Mouse (Mus musculus) monocyte, adult 2 months (primary cell): ENCODE measurements around the gene Foxf1.
A peak's percentile ranks its signal among the peaks of the same experiment; 100 is the strongest.

ENCODE experiments used
- DNase-seq, 2 experiments: peaks; one replicate each; pipeline ENCODE4 v3.0.0; 2022; ENCODE audit warnings: low spot score in 2 of 2, low read depth in 1 of 2

Gene Foxf1

DNA sequence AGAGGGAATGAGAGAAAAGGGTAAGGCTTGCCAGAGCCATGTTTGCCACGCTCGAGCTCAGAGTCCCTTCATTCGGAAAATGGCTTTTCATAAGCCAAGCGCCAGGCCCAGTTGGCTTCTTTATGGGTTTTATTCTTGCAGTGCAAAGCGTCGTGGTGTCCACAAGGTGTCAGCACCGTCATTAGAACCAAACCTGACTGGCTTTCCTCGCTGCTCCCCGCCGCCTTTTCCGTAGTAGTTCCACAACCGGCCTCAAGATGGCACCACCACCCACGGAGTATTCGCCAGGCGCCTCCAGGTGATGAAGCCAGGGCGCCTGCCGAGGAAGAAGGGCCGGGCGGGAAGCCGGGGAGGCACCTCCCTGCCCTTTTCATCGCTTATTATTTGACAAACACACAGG is 29.1 kb downstream of the Foxf1 start:
- peak; percentile 80 to 90 for DNase-seq

GRCm38 (mm10) chr8:121115136-121115535 is 30.9 kb downstream of the Foxf1 start:
- DNase-seq = no peak

- DNase-seq = no peak
Measured at GRCm38 (mm10) chr8:121115948-121116347, 31.8 kb downstream of the Foxf1 start, which contains the start of gene Foxc2. TSS of gene Foxc2 (plus strand) at chr8:121116171.

- no peak for DNase-seq
Measured at GRCm38 (mm10) chr8:121116591-121117185, 32.5 kb downstream of the Foxf1 start.

- no peak for DNase-seq
Measured at GRCm38 (mm10) chr8:121117186-121117651, 33.0 kb downstream of the Foxf1 start.

GRCm38 (mm10) chr8:121117906-121118305 is 33.7 kb downstream of the Foxf1 start:
- no peak for DNase-seq

- DNase-seq = no peak
Measured at GRCm38 (mm10) chr8:121118634-121119420, 34.6 kb downstream of the Foxf1 start.

DNA sequence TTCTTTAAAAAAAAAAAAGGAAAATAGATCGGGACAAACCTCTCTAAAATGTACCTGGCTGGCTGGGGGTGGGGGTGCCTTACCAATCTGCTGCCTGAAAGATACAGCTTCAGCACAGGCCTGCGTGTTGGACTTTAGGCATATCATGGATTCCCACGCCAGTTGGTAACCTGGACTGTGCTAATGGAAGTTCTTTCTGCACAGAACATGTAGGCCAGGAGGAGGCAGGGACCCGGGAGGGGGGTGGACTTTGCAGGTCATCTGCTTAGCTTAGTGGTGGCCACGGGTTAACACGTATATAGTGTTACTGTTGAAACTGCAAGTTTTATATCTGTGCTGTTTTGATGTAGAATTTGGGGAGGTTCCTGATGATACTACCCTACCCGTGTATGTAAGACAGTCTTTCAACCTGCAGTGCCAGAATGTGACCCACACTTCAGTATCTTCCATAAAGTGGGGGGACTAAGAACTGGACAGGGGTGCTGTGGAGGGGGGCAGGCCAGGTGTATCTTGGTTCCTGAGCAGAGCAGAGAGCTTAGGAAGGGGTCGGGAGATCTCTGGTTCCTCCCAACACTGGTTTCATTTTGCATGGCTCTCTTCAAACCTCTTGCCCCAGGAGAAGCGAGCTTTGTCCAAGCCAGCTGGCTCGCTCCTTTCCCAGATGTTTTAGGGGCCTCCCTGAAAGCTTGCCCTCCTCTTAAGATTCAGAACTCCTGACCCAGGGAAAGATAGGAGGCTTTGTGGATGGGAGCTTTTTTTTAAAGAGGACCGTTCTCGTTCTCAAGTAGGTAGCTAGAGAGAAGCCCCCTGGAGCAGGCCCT is 35.7 kb downstream of the Foxf1 start:
- DNase-seq = no peak

- DNase-seq = no peak
Measured at GRCm38 (mm10) chr8:121120456-121121419, 36.6 kb downstream of the Foxf1 start.

GRCm38 (mm10) chr8:121121704-121122103 is 37.5 kb downstream of the Foxf1 start:
- no peak for DNase-seq

DNA sequence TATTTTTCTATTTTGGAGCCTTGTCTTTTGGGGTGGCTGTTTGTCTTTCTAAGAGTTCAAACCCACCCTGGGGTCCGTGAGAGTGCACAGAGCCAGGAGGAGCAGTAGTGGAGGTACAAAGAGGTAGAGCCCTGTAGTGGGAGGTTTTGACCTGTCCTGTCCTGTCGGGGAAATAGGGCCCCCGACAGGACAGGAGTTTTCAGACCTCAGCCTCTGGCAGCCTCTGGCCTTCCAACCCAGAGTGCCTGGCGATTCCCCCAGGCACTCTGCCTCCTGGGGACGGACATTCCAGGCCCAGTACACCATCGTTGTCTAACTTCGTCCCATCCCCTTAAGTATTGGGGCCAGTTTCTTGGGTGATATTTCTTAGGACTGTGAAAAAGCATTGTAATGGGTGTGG is 38.2 kb downstream of the Foxf1 start:
- no peak for DNase-seq

GRCm38 (mm10) chr8:121123113-121123512 is 38.9 kb downstream of the Foxf1 start:
- no peak for DNase-seq

GRCm38 (mm10) chr8:121124547-121125239 is 40.5 kb downstream of the Foxf1 start:
- no peak for DNase-seq

DNA sequence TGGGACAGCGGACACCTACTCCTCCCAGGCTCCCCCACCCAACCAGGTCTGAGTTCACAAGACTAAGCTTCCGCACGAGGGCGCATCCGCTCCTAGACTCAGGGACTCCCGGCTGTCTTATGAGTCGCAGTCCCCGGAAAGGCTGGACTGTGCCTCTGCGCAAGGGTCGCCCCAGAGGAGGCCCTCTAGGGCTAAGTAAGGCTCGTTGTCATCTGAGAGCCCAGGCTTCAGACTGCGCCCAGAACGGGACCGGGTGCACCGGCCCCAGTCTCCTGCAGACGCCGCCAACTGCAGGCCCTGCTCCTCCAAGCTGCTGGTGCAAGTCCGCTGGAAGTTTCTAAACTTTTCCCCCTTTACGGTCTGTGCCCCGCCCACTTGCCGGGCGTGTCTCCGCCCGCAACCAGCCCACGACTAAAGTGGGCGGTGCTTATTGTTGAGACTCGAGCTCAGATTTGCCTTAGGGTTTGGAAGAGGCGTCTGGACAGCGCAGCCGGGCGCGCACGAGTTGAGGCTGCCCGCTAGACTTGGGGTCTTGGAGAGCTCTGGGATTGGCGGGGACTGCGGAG is 41.2 kb downstream of the Foxf1 start:
- DNase-seq = no peak

DNA sequence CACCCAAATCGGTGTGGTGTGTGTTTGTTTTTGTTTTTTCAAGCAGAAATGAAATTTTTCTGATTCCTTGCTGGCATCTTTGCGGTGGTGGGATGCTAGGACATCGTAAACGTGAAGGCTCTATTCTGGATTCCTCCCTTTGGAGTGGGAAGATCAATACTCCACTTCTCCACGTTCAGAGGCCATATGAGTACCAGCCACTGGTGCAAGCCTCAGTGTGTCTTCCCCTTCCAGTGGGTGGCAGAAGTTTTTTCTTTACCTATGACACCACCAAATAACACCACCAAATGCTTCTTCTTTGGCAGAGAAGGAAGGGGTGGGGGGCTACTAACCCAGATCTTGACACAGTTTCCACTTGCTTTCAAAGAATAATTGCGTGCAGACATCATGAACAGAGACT is 42.0 kb downstream of the Foxf1 start:
- DNase-seq = no peak

DNA sequence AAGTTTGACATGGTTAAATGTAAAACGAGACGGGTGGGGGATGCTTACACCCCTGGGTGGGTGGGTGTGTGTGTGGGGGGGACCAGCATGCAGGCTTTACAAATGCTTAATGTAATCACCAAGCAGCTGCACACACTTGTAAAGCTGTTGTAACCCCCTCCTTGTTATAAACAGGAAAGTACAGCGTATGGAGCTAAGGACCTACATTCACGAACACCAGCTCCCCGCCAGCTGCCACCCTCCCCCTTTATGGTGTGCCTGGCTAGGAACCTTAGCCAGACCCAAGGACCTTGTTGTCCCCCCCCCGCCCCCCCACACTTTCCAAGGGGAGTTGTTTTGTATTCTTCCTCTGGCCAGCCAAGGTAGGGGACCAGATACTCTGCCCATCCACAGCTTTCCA is 42.5 kb downstream of the Foxf1 start:
- DNase-seq = no peak

DNA sequence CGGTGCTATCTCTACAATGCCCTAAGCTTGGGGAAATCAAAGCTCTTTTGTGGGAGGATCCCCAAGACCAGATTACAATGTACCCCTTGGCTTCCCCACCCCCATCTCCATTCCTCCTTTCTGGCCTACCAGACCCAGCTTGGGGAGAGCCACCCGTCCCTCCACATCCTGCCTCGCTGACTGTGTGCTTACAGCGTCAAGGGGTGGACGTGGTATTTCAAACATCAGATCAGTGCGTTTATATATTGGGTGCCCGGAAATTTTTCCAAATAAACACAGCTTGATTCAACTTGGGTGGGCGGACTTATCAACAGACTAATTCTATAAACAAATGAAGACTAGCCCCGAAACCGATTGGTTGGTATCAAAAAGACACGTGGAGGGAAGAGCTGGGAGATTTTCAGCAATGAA is 43.1 kb downstream of the Foxf1 start:
- DNase-seq = no peak

- DNase-seq = no peak
Measured at GRCm38 (mm10) chr8:121127756-121128375, 43.7 kb downstream of the Foxf1 start, which contains the start of gene Foxl1. TSS of gene Foxl1 (plus strand) at chr8:121127940.
